Mouse (Mus musculus) B cell, adult 2 months (primary cell): ENCODE data around the gene Tm9sf4.

Experiments used
- DNase-seq, 2 experiments: peaks; one replicate each; pipeline ENCODE4 v3.0.0; 2022

The Tm9sf4 gene

DNA sequence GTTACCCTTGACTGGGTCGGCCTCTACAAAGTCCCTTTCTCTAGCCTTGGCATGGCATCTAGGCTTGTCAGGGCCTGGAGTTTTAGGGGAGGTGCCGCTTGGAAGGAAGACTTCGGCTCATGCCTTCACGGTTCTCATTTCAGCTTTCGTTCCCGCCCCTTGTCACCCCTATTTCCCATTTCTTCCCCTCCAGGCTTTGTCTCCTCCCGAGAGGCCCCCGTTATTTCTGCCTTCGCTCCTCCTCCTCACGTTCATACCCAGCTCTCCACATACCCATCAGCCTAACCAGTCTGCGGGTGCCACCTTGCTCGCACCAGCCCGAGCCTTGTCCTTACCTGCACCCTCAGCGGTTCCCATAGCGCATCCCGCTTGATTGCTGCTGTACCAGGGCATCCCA, 579 bp downstream of the Tm9sf4 start:
- DNase-seq, result no peak

DNA sequence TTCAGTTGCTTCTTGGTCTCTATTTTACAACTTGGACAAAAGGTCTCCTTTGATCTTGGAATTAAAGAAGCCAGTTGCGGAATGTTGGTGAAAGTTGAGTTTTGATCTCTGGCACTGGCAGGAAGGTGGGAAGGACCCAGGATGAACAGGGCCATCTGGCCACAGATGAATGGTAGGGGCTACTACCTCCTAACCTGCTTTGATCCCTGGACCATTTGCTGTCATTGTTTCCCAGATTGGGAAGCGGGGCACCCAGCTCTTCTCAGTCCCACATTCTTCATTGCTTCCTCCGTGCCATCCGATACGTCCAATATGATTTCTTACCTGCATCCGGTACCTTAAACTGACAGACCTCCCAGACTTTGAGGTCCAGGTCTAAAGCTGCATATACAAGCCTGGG, 6.0 kb downstream of the Tm9sf4 start:
- no peak for DNase-seq

DNA sequence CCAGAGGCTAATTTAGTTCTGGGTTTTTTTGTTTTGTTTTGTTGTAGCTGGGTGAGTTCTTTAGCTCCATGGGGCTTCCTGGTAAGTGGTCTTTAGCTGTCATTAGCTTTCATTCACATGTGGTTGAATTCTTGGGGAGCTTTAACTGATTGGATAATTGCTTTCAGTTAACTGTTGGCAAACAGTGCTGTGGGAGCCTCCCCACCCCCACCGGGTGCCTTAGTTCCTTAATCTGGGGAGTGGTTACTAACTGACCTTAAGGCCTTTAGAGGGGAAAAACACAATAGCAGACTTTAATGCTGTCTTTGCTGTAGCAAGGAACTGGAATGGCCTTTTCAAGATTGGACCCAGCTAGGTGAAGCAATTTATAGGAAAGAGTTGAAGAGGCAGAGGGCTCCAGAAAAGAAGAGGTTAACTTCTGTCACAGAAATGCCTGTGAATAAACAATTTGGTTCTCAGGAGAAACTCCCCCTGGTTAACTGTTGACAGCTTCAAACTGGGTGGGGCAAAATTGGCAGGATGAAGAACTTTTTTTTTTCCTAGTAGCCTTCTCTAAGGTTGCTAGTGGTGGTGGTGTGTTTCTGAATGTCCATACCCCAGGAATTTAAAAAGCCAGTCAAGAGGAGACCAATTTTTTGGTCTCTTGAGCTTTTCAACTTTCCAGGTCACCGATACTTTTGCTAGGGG, 7.2 kb downstream of the Tm9sf4 start:
- no peak for DNase-seq

DNA sequence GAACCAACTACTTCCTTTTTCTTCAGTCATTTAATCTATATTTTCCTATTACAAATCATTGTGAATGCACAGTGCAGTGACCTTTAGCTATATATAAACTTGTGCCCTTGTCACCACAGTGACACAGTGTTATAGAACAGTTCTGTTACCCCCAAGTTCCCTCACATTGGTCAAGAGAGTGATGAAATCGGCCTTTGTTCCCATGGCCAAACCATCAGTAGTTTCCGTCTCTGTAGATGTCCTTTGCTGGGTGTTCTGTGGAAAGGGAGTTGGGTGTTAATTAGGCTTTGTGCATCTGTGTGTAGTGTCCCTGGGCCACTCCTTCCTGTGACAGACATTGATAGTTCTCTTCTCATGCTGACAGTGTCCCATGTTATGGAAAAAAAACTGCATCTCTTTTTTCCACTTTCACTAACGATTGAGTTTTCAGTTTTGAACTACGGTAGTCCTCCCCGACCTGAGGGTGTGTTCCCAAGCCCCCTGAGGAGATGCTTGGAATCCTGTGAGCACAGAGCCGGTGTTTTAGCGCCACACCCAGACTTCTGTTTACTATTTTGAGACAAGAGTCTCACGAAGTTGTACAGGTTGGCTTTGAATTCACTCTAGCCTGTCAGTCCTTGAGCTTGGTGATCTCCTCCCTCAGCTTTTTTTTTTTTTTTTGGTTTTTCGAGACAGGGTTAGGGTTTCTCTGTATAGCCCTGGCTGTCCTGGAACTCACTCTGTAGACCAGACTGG, 9.6 kb downstream of the Tm9sf4 start:
- no peak for DNase-seq

DNA sequence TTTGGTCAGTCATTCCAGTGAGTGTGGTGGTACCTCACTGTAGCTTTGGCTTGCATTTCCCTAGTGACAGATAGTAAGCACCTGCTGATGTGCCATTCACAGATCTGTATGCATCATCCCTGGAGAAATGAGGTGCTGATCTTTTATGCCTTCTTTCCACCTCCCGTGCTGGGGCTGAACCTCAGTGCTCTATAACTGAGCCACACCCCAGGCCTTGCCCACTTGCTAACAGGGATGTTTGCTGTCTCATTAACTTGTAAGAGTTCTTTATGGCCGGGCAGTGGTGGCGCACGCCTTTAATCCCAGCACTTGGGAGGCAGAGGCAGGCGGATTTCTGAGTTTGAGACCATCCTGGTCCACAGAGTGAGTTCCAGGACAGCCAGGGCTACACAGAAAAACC, 10.9 kb downstream of the Tm9sf4 start:
- DNase-seq, result no peak

DNA sequence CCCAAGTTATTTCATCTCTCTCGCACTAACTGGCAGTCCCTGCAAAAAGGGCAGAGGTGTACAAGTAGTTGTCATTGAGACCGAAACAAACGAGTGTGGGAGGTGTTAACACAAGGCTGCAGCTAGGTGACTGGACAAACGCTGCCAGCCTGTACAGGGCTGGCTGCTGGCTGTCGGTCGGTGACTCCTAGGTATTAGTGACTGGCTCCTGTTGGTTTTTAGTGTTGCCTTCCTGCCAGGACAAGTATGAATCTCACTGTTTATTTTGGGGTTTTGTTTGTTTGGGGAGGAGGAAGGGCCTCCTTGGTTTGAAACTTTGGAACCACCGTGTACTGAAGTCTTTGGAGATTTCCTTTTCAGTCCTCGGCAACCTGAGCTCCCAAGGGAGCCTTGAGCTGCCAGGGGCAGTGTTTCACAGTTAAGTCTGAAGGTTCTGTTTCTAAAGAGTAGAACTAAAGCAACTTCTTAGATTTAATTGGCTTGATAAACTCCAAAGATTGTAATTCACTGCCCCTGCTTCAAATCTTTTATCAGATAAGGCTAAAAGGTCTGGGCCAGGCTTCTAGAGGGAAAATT, 15.0 kb downstream of the Tm9sf4 start:
- no peak for DNase-seq

DNA sequence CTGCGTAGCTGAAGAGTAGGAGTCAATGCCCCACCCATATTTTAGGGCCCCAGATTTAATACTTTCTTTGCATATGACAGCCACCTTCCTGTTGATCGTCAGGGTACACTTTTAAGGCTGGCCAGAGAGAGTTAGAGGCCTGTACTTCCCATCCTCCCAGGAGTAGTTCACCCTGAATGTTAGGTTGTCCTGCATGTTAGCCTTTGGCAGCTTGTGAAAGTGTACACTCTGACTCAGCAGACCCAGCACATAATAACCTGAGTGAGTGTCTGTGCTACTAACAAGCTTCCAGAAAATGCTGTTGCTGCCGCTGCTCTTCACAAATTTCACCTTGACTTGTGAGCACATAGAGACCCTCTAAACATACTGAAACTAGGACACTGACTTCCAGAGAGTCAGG, 16.1 kb downstream of the Tm9sf4 start:
- DNase-seq, result no peak

DNA sequence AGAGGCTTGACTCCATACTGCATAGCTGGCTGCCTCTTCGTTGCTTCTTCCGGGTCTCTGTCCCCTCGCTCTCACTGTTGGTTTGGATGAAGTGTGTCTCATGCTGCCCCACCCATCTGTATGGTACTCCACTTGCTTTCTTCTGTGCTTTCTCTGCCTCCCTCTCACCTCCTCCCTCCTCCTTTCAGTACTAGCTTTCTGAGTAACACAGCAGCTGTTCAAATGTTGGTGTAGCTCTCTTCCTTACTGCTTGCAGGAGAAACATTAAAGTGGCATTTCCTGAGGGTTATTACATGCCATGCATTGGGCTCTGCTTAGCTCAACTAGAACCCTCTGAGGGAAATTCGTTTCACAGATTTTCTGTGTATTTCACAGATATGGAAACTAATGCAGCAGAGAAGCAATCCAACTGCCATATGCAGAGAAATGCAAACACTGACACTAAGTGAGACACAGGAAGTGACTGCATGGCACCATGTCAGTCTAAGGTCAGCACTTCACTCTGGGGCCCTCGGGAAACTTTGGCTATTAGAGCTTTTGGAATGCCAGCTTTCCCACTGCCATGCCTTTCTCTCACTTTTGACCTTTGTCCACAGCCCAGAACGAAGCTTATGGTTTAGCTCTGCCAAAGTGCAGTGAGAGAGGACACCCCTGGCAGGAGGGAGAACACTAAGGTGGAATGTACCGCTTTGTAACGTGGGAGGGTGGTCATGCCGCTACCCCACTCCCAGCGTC, 18.2 kb downstream of the Tm9sf4 start:
- DNase-seq, result no peak

DNA sequence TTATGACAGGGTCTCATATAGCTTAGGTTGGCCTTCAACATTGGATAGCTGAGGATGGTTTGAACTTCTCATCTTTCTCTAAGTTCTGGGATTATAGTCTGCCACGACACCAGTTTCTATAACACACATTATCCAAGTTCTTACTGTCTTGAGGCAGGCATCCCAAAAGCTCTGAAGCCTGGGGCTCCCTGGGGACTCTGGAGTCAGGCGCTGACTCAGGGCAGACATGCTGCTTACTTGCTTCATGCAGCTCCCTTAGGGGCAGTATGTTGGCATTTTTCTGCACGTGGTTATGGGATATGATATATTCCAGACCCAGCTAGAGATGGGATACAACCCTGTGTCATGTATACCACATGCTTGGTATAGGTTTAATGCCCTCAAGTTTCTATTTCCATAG, 18.9 kb downstream of the Tm9sf4 start:
- no peak for DNase-seq

DNA sequence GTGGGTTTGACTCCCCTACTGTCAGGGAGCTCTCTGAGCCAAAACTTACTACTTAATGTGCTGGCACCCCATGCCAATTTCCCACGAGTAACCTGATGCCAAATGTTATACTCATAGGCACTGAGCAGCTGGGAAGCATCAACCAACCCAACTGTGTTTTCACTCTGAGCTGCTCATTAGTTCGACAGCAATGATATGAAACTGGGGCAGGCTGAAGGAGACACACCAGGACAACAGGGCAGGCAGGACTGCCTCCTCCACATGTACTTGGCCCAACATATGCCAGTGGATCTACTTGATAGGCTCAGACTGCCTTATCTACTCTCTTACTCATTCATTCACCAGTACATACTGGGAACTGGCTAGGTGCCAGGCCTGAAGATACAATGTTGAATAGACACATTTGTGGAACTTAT, 25.1 kb downstream of the Tm9sf4 start:
- no peak for DNase-seq

DNA sequence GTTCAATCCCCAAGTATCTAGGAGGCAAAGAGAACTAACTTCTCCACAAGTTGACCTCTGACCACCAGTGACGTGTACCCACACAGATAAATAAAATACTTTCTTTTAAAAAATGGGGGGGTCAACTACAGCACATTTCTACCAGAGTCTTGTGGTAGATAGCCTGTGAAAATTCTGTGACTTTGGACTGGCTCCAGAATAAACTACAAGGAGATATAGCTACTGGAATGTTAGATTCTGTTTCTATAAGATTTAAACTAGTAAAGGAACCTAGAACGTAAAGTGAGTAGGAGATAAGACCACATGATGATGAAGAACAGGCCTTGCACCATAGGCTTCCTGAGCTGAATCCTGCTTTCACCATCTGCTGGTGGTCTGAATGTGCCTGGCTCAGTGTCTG, 26.7 kb downstream of the Tm9sf4 start:
- no peak for DNase-seq

DNA sequence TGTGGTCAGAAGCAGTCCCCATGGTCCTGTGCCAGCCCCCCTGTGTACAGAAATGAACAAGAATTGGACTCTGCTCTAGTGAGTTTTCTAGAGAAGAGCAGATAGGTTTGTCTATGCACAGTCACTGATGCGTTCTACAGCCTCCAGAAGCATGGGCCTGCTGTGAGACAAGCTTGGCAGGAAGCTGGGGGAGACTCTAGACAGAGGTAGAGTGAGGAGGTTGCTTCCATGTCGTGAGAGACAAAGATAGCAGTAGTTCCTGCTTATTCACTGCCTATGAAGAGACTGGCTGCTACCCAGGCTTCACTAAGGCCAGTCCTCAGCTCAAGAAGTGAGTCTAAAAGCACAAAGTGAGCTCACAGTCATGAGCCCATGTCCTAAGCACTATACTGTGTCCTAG, 30.1 kb downstream of the Tm9sf4 start:
- DNase-seq, result no peak

DNA sequence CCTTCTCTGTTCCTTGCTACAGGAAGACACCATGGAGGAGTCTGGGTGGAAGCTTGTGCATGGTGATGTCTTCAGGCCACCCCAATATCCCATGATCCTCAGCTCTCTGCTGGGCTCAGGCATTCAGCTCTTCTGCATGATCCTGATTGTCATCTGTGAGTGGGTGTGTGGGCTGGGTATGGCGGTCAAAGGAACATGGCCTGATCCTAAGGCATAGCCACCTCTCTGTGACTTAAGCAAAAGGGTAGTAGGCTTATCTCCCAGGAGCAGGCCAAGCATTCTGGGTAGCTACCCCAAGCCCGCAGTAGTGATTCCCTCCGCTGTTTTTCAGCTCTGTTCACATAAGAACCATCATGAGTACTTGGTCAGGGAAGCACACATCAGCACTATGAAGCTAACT, 33.2 kb downstream of the Tm9sf4 start:
- no peak for DNase-seq

DNA sequence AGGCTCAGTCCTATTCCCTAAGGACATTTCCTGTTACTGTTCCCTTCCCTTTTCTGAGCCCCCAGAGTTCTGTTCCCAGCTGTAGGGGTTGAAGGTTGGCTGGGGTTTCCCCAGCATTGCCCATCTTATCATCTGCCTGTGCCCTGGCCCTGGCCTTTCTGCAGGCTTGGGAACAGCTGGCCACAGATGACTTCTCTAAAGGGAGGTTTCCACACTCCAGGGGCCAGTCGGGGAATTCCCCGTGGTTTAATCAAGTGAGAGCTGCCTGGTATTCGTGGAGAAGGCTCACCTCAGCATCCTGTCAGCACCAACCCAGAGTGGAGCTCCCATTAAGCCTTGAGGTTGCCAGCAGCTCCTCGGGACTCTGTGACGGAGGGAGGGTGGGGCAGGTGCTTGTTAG, 37.4 kb downstream of the Tm9sf4 start:
- no peak for DNase-seq

DNA sequence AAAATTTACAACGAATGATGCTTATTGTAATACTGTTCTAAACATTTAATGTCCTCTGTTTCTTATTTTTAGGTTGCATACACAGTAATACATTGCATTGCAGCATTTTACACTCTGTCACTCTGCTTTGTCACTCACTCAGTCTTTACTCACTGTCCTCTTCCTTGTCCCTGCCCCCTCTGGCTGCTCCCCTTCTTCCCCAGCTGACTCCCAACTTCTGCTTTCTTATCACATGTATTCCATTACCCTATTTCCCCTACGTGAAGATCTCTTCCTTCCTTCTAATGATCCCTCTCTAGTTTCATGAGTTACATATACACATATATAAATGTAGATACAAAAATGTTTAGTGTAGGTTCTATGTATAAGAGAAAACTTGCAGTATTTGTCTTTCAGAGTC, 38.0 kb downstream of the Tm9sf4 start:
- DNase-seq, result no peak

DNA sequence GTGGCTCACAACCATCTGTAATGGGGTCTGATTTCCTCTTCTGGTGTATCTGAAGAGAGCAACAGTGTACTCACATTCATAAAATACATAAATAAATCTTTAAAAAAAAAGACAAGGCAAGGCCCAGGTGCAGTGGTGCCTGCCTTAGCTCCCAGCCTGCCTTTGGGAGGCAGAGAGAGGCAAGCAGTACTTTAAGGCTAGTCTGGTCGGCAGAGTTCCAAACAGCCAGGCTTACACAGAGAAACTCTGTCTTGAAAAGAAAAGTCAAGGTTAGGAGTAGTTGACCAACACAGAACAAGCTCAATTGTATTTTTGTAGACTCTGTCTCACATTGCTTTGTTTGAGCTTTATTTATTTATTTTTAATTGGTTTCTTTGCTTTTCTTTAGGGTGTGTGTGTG, 41.7 kb downstream of the Tm9sf4 start:
- no peak for DNase-seq

DNA sequence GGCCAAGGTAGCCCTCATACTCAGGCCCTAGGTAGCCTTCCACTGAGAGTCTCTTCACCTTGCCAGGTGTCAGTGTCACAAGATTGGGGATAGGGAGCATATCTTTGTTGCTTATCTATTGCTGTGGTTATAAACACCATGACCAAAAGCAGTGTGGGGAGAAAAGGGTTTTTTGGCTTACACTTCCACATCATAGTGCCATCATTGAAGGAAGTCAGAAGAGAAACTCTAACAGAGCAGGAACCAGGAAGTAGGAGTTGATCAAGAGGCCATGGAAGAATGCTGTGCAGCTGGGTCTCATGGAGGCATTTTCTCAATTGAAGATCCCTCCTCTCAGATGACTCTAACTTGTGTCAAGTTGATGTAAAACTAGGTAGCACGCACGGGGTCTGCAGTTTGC, 47.0 kb downstream of the Tm9sf4 start:
- no peak for DNase-seq

DNA sequence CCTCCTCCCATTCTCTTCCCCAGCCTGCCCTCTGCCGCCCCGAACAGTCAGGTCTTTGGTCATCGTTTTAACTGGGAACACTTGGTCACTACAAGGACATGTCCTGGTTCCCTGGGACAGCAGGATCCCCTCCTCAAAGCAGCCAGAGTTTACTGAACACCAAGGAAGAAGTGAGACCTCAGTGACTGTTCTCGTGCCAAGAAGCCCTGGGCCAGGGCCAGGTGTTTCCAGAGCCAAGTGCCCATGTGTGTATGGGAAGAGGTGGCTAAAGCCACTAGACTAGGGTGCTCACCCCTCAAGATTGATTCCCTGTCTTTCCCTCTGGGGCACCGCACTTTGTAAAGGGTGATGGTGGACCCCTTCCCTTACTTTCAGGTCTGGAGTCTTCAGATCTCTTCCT, 48.2 kb downstream of the Tm9sf4 start:
- no peak for DNase-seq

DNA sequence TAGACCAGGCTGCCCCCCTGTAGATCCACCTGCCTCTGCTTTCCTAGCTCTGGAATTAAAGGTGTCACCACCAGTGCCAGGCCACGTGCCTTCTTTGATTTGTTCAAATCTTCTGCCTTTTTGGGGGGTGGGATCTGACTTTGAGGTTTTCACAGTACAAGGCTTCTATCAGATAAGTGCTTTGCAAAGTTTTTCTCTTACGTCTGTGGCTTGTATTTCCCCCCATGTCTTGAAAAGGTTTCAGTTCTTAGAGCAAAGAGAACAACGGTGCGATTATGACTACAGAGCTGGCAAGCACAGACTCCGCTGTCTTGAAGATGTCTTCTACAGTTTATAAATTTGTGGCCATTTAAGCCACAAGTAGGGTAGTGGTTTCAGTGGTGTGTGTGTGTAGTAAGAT, 50.3 kb downstream of the Tm9sf4 start:
- no peak for DNase-seq

DNA sequence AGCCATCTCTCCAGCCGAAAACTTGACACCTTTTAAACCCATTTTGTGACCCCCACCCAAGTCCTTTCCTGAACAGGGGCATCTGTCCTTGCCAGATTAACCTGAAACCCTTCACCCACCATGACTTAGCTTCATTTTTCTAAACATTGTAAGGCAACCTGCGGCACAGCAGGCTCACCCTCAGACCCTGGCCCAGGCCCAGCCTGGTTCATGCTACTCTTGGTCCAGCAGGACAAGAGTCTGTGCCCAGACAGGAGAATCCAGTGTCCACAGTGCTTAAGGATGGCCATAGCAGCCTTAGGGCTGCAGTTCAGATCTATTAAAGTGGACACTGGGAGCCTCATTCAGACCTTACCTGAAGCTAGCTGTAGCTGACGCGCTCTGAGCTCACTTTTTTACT, 52.2 kb downstream of the Tm9sf4 start:
- DNase-seq, result no peak

DNA sequence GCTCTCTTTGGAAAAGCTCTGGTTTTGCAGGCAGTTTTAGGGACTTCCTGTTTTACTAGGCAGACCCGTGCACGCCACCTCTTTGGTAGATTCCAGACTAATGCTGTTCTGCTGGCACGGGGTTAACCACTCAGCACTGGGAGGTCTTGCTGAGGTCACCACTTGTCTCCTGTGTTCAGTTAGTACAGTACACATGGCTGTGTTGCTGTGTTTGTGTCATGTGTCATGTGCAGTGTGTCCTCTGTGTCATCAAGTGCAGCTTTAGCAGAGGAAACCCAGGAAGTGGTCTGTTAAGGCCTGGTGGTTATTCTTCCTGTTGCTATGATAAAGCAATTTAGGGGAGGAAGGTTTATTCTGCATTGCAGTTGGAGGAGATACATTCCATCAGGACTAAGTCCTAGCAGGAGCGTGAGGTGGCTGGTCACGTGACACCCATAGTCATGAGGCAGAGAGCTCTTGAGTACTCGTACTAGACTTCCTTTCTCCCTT, 53.7 kb downstream of the Tm9sf4 start:
- DNase-seq, result peak; percentile 65 to 71

DNA sequence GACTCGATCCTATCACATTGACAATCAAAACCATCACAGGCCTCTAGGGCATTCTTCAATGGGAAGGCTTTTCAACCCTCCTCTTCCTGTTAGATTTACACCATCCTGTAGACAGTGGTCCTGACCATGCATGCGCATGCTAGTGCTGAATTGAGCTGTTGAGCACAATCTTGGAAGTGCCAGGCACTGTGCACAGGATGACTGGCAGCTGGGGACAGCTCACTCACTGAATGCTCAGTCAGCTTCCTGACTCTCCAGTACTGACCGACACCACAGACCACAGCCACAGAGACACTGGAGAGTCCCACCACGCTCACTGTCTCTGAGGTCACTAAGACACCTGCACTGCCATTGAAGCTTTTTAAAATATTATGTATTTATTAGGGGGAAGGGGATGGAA, 54.3 kb downstream of the Tm9sf4 start:
- peak; percentile 13 for DNase-seq

DNA sequence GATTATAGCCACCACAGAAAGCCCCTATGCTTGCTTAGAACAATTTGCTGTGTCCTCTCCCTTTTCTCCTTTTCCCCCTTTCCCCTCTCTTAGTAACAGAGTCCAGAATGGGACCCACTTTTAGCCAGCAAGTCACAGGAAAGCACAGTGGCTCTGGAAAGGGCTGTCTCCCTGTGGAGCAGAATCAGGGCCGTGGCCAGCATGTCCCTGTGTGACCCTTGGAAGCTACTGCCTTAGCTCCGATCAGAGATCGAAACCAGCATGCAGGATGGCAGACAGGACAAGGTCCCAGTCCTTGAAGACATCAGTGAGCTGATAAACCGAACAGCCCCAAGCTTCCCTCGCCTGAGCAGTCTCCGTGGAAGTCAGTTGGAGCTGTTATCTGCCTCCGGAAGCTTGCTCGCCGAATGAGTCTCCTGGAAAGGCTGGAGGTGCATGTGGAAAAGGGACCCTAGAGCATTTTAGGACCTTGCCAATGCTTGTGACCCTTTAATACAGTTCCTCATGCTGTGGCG, 56.8 kb downstream of the Tm9sf4 start:
- DNase-seq, result no peak
